Mouse (Mus musculus): ENCODE data around the gene Ptp4a2.
"Not testable (repeated sequence)": the region's sequence is repeated elsewhere in the genome, so short reads cannot be mapped to it uniquely, and the experiment has no call there.

The Ptp4a2 gene

GRCm38 (mm10) chr4:129882555-129883293, 71.7 kb downstream of the Ptp4a2 start:
- DNase-seq (ENCODE audit: low read depth, low spot score) = no peak

DNA sequence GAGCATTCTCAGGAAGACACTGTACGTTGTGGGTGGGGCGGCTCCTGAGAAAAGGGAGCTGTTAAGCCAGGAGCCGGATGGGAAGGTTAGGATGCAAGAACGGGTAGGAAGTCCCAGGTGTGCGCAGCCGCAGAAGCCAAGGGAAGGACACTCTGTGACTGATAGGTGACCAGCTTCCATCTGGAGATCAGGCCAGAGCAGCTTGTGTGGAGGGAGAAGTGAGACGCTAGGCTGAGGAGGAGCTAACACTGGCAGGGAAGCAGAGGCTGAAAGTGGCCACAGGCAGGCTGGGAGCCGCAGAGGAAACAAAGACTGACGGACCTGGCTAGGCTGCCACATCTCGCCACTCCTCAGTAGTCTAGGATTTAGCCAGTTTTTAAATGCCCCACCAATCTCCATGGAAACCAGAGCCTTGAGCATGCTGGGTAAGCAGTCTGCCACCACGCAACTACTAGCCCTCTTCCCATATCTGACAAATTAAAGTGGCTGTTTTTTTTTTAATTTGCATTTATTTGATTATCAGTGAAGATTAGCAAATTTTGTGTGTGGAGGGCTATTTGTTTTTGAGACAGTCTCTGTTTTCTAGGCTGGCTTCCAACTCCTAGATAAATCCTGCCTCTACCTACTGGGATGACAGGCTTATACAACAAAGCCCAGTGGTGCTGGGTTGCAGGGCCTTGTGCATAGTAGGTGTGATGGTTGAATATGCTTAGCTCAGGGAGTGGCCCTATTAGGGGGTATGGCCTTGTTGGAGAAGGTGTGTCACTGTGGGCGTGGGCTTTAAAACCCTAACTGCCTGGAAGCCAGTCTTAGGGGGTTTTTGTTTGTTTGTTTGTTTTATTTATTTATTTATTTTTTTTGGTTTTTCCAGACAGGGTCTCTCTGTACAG, 73.3 kb downstream of the Ptp4a2 start:
- DNase-seq (ENCODE audit: low read depth, low spot score) = no peak

- DNase-seq (ENCODE audit: low read depth, low spot score) = no peak
These were observed 78.6 kb downstream of the Ptp4a2 start for GRCm38 (mm10) chr4:129889661-129890060.

GRCm38 (mm10) chr4:129890094-129890493, 79.1 kb downstream of the Ptp4a2 start:
- DNase-seq (ENCODE audit: low read depth, low spot score) = no peak

DNA sequence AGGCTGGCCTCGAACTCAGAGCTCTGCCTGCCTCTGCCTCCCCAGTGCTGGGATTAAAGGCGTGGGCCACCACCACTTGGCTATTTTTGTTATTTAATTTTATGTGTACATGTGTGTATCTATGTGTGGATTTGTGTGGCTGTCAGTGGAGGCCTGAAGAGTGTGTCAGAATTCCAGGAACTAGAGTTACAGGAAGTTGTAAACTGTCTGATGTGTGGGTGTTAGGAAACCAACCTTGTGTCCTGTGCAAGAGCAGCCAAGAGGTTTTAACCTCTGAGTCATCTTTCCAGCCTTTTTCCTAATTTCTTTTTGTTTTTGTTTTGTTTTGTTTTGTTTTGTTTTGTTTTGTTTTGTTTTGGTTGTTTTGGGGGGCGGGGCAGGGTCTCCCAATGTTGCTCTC, 83.8 kb downstream of the Ptp4a2 start:
- no peak for DNase-seq (ENCODE audit: low read depth, low spot score)

GRCm38 (mm10) chr4:129898815-129899214, 87.8 kb downstream of the Ptp4a2 start:
- not testable (repeated sequence) for DNase-seq (ENCODE audit: low read depth, low spot score)

Data from WW6 (cell line).